Mouse (Mus musculus): ENCODE data around the gene Rpl23. TPM values are rescaled to one million over a fixed set of nuclear protein-coding genes. Genes with fewer than 3 reads are reported as not detected.

Gene Rpl23
- total and polyA plus RNA-seq, 3 experiments, result 255 to 1,694 (median 589) TPM

- DNase-seq (ENCODE audit: low spot score), result no peak
- no peak for TF ChIP-seq POLR2AphosphoS5 (IDR thresholded peaks at IDR 0.05; ENCODE audit: insufficient replicate concordance, low read depth, low read length)
- TF ChIP-seq CTCF (IDR thresholded peaks at IDR 0.05; ENCODE audit: low read depth, low read length), result no peak
- no peaks in the 10 kb centered on the region for H3K9me3 ChIP-seq (replicated peaks)
- no peaks in the 10 kb centered on the region for H3K27me3 ChIP-seq (ENCODE audit: insufficient read depth, low read length)
- H3K4me3 ChIP-seq (ENCODE audit: low read depth, low read length), result no peak overlapping the region
- peaks cover 41% of the 10 kb centered on the region for H3K4me1 ChIP-seq (ENCODE audit: insufficient read depth, low read depth, low read length)
- peaks cover 94% of the 10 kb centered on the region for H3K36me3 ChIP-seq (replicated peaks)
- ATAC-seq (ENCODE audit: extremely low read depth, insufficient number of reproducible peaks, low FRiP score, poor library complexity, severe bottlenecking), result no peak
These were observed 30.3 kb upstream of the Rpl23 start for GRCm38 (mm10) chr11:97812491-97812921.

- DNase-seq (ENCODE audit: low spot score), result no peak
- H3K9me3 ChIP-seq (replicated peaks), result no peaks in the 10 kb centered on the region
- peaks cover 35% of the 10 kb centered on the region for H3K4me1 ChIP-seq (ENCODE audit: insufficient read depth, low read depth, low read length)
- H3K36me3 ChIP-seq (replicated peaks), result peaks cover 96% of the 10 kb centered on the region
- H3K27me3 ChIP-seq (ENCODE audit: insufficient read depth, low read length), result no peaks in the 10 kb centered on the region
- H3K4me3 ChIP-seq (ENCODE audit: low read depth, low read length), result no peak overlapping the region
- no peak for TF ChIP-seq GATA1 (IDR thresholded peaks at IDR 0.05; ENCODE audit: borderline replicate concordance, low read length)
- TF ChIP-seq CTCF (IDR thresholded peaks at IDR 0.05; ENCODE audit: low read depth, low read length), result no peak
- TF ChIP-seq POLR2AphosphoS5 (IDR thresholded peaks at IDR 0.05; ENCODE audit: insufficient replicate concordance, low read depth, low read length), result no peak
- no peak for TF ChIP-seq GATA2 (IDR thresholded peaks at IDR 0.05; ENCODE audit: borderline replicate concordance, low read depth, low read length)
- no peak for TF ChIP-seq TAL1 (conservative IDR thresholded peaks at IDR 0.05; ENCODE audit: low read depth, low read length)
- no peak for ATAC-seq (ENCODE audit: extremely low read depth, insufficient number of reproducible peaks, low FRiP score, poor library complexity, severe bottlenecking)
These were observed 29.5 kb upstream of the Rpl23 start for GRCm38 (mm10) chr11:97811569-97812362.

GRCm38 (mm10) chr11:97810970-97811369 is 28.7 kb upstream of the Rpl23 start:
- ATAC-seq (ENCODE audit: extremely low read depth, insufficient number of reproducible peaks, low FRiP score, poor library complexity, severe bottlenecking) (no peak), DNase-seq (ENCODE audit: low spot score) (no peak)
- Histone ChIP-seq H3K9me3 (replicated peaks) (no peaks in the 10 kb centered on the region), H3K4me3 (ENCODE audit: low read depth, low read length) (no peak overlapping the region), H3K27me3 (ENCODE audit: insufficient read depth, low read length) (no peaks in the 10 kb centered on the region), H3K36me3 (replicated peaks) (peaks cover 96% of the 10 kb centered on the region), H3K4me1 (ENCODE audit: insufficient read depth, low read depth, low read length) (peaks cover 34% of the 10 kb centered on the region)
- TF ChIP-seq CTCF (IDR thresholded peaks at IDR 0.05; ENCODE audit: low read depth, low read length), result no peak
- no peak for TF ChIP-seq TAL1 (conservative IDR thresholded peaks at IDR 0.05; ENCODE audit: low read depth, low read length)
- TF ChIP-seq GATA2 (IDR thresholded peaks at IDR 0.05; ENCODE audit: borderline replicate concordance, low read depth, low read length), result no peak
- no peak for TF ChIP-seq POLR2AphosphoS5 (IDR thresholded peaks at IDR 0.05; ENCODE audit: insufficient replicate concordance, low read depth, low read length)
- TF ChIP-seq GATA1 (IDR thresholded peaks at IDR 0.05; ENCODE audit: borderline replicate concordance, low read length), result no peak

GRCm38 (mm10) chr11:97810356-97810755 is 28.1 kb upstream of the Rpl23 start:
- ATAC-seq (ENCODE audit: extremely low read depth, insufficient number of reproducible peaks, low FRiP score, poor library complexity, severe bottlenecking) (no peak), DNase-seq (ENCODE audit: low spot score) (no peak)
- no peak overlapping the region for H3K4me3 ChIP-seq (ENCODE audit: low read depth, low read length)
- peaks cover 40% of the 10 kb centered on the region for H3K4me1 ChIP-seq (ENCODE audit: insufficient read depth, low read depth, low read length)
- H3K27me3 ChIP-seq (ENCODE audit: insufficient read depth, low read length), result no peaks in the 10 kb centered on the region
- H3K9me3 ChIP-seq (replicated peaks), result no peaks in the 10 kb centered on the region
- peaks cover 92% of the 10 kb centered on the region for H3K36me3 ChIP-seq (replicated peaks)
- TF ChIP-seq POLR2AphosphoS5 (IDR thresholded peaks at IDR 0.05; ENCODE audit: insufficient replicate concordance, low read depth, low read length), result no peak
- TF ChIP-seq GATA2 (IDR thresholded peaks at IDR 0.05; ENCODE audit: borderline replicate concordance, low read depth, low read length), result no peak
- no peak for TF ChIP-seq CTCF (IDR thresholded peaks at IDR 0.05; ENCODE audit: low read depth, low read length)
- no peak for TF ChIP-seq GATA1 (IDR thresholded peaks at IDR 0.05; ENCODE audit: borderline replicate concordance, low read length)
- no peak for TF ChIP-seq TAL1 (conservative IDR thresholded peaks at IDR 0.05; ENCODE audit: low read depth, low read length)

GRCm38 (mm10) chr11:97809235-97810121 is 27.2 kb upstream of the Rpl23 start:
- DNase-seq (ENCODE audit: low spot score), result no peak
- H3K27me3 ChIP-seq (ENCODE audit: insufficient read depth, low read length), result no peaks in the 10 kb centered on the region
- no peak for ATAC-seq (ENCODE audit: extremely low read depth, insufficient number of reproducible peaks, low FRiP score, poor library complexity, severe bottlenecking)
- no peak overlapping the region for H3K4me3 ChIP-seq (ENCODE audit: low read depth, low read length)
- peaks cover 88% of the 10 kb centered on the region for H3K36me3 ChIP-seq (replicated peaks)
- H3K4me1 ChIP-seq (ENCODE audit: insufficient read depth, low read depth, low read length), result peaks cover 48% of the 10 kb centered on the region
- H3K9me3 ChIP-seq (replicated peaks), result no peaks in the 10 kb centered on the region
- TF ChIP-seq GATA2 (IDR thresholded peaks at IDR 0.05; ENCODE audit: borderline replicate concordance, low read depth, low read length) (no peak), GATA1 (IDR thresholded peaks at IDR 0.05; ENCODE audit: borderline replicate concordance, low read length) (no peak), TAL1 (conservative IDR thresholded peaks at IDR 0.05; ENCODE audit: low read depth, low read length) (no peak), CTCF (IDR thresholded peaks at IDR 0.05; ENCODE audit: low read depth, low read length) (no peak), POLR2AphosphoS5 (IDR thresholded peaks at IDR 0.05; ENCODE audit: insufficient replicate concordance, low read depth, low read length) (no peak)

GRCm38 (mm10) chr11:97808621-97809234 is 26.5 kb upstream of the Rpl23 start:
- ATAC-seq (ENCODE audit: extremely low read depth, insufficient number of reproducible peaks, low FRiP score, poor library complexity, severe bottlenecking), result no peak
- no peak for DNase-seq (ENCODE audit: low spot score)
- Histone ChIP-seq H3K4me3 (ENCODE audit: low read depth, low read length) (no peak overlapping the region), H3K4me1 (ENCODE audit: insufficient read depth, low read depth, low read length) (peaks cover 55% of the 10 kb centered on the region), H3K27me3 (ENCODE audit: insufficient read depth, low read length) (no peaks in the 10 kb centered on the region), H3K9me3 (replicated peaks) (no peaks in the 10 kb centered on the region), H3K36me3 (replicated peaks) (peaks cover 85% of the 10 kb centered on the region)
- TF ChIP-seq GATA1 (IDR thresholded peaks at IDR 0.05; ENCODE audit: borderline replicate concordance, low read length) (no peak), CTCF (IDR thresholded peaks at IDR 0.05; ENCODE audit: low read depth, low read length) (no peak), TAL1 (conservative IDR thresholded peaks at IDR 0.05; ENCODE audit: low read depth, low read length) (no peak), POLR2AphosphoS5 (IDR thresholded peaks at IDR 0.05; ENCODE audit: insufficient replicate concordance, low read depth, low read length) (no peak), GATA2 (IDR thresholded peaks at IDR 0.05; ENCODE audit: borderline replicate concordance, low read depth, low read length) (no peak)
